ENCODE assay signal across 21 mouse cellular contexts in genomic region chr14:78816411-78816810, GRCm38 (mm10). TPM values are rescaled to one million over a fixed set of nuclear protein-coding genes. Genes with fewer than 3 reads are reported as not detected.
DNase-seq lines count a peak whose midpoint lies in the region; ATAC-seq and TF ChIP-seq lines count a peak whose summit lies in the region.
"Had no signal": no experiment of that assay in that cellular context is flagged by ENCODE, and none has a peak within 500 bp of the region (broad histone marks: within the 10 kb centered on the region; RNA-seq: fewer than 3 reads in every experiment).

No protein-coding gene starts in this region.

- no peaks in the 10 kb centered on the region for H3K4me1 ChIP-seq in stomach, embryonic 14.5 days (ENCODE audit: control insufficient read depth, insufficient read depth, low read length)
- H3K4me1 ChIP-seq in stomach, postnatal 0 days (replicated peaks; ENCODE audit: control insufficient read depth, insufficient read depth): no peaks in the 10 kb centered on the region
- peaks cover 0 to 2% of the 10 kb centered on the region in 2 experiments; a peak in 1 of 4 replicates for H3K4me1 ChIP-seq in liver, embryonic 14.5 days (replicated peaks; ENCODE audit: control insufficient read depth in 2 of 2, insufficient read depth in 2 of 2, low read length in 1 of 2)
- H3K4me1 ChIP-seq in midbrain, embryonic 15.5 days: no peaks in the 10 kb centered on the region
- H3K4me1 ChIP-seq in limb, embryonic 10.5 days: no peaks in the 10 kb centered on the region
- H3K4me1 ChIP-seq: hindbrain, embryonic 10.5 days; limb, embryonic 12.5 days; neural tube, embryonic 12.5 days had no signal

- no peaks in the 10 kb centered on the region for H3K27me3 ChIP-seq in stomach, embryonic 14.5 days (ENCODE audit: control insufficient read depth, insufficient read depth, low read length)
- H3K27me3 ChIP-seq in stomach, postnatal 0 days (ENCODE audit: control insufficient read depth, insufficient read depth, low read length): no peaks in the 10 kb centered on the region
- no peaks in the 10 kb centered on the region for H3K27me3 ChIP-seq in liver, embryonic 14.5 days (ENCODE audit: control insufficient read depth, insufficient read depth, low read length)
- no peaks in the 10 kb centered on the region for H3K27me3 ChIP-seq in midbrain, embryonic 15.5 days (replicated peaks)
- H3K27me3 ChIP-seq in limb, embryonic 10.5 days (ENCODE audit: low read depth, poor library complexity, severe bottlenecking): no peaks in the 10 kb centered on the region
- H3K27me3 ChIP-seq: limb, embryonic 12.5 days; neural tube, embryonic 12.5 days had no signal

- intact Hi-C loops in left cerebral cortex, postnatal 25 days (cut with DNase I): no loop called here

- WGBS in stomach, embryonic 14.5 days: 30% methylated on average over 2 of the region's 3 CpGs
- 0% methylated on average over 3 of the region's 3 CpGs for WGBS in stomach, postnatal 0 days
- 14% methylated on average over 2 of the region's 3 CpGs for WGBS in liver, embryonic 14.5 days (ENCODE audit: insufficient replicate concordance)
- WGBS in midbrain, embryonic 15.5 days: 38% methylated on average over 3 of the region's 3 CpGs
- WGBS in limb, embryonic 10.5 days: 11% methylated on average over 2 of the region's 3 CpGs

- no peak for TF ChIP-seq EP300 in stomach, postnatal 0 days (optimal IDR thresholded peaks at IDR 0.05)
- TF ChIP-seq EP300 in liver, embryonic 14.5 days (IDR thresholded peaks at IDR 0.05; ENCODE audit: low read depth): no peak

- ATAC-seq in stomach, embryonic 14.5 days (ENCODE audit: insufficient number of reproducible peaks, insufficient read depth, low FRiP score, low read depth): 0 out of 2 replicates have a peak, but pooled peaks have one; percentile 37
- ATAC-seq in stomach, postnatal 0 days (ENCODE audit: low FRiP score, low TSS enrichment): no peak
- ATAC-seq in liver, embryonic 14.5 days (ENCODE audit: insufficient read depth): peak; percentile 58; the same call in 1 of the 2 replicates
- no peak for ATAC-seq in midbrain, embryonic 15.5 days (replicated peaks)
- ATAC-seq: activated CD4-positive, CD25-positive, alpha-beta regulatory T cell, adult 4 months; forebrain, embryonic 16.5 days had no signal

- no peaks in the 10 kb centered on the region for H3K36me3 ChIP-seq in stomach, embryonic 14.5 days (ENCODE audit: control insufficient read depth, insufficient read depth, low read length)
- H3K36me3 ChIP-seq in stomach, postnatal 0 days (ENCODE audit: control insufficient read depth, insufficient read depth, low read length): no peaks in the 10 kb centered on the region
- H3K36me3 ChIP-seq in liver, embryonic 14.5 days (replicated peaks; ENCODE audit: control insufficient read depth, insufficient read depth, low read depth): no peaks in the 10 kb centered on the region
- no peaks in the 10 kb centered on the region for H3K36me3 ChIP-seq in midbrain, embryonic 15.5 days (replicated peaks)
- no peaks in the 10 kb centered on the region for H3K36me3 ChIP-seq in limb, embryonic 10.5 days
- H3K36me3 ChIP-seq: G1E; hindbrain, embryonic 10.5 days; limb, embryonic 12.5 days; neural tube, embryonic 12.5 days had no signal

- no peak overlapping the region for H3K4me3 ChIP-seq in stomach, embryonic 14.5 days (ENCODE audit: low read depth, low read length)
- no peak overlapping the region for H3K4me3 ChIP-seq in stomach, postnatal 0 days (ENCODE audit: low read depth, low read length)
- no peak overlapping the region for H3K4me3 ChIP-seq in liver, embryonic 14.5 days (ENCODE audit: insufficient read depth in 1 of 2, low read depth in 2 of 2, low read length in 2 of 2)
- no peak overlapping the region for H3K4me3 ChIP-seq in midbrain, embryonic 15.5 days
- H3K4me3 ChIP-seq in limb, embryonic 10.5 days: no peak overlapping the region
- H3K4me3 ChIP-seq: hindbrain, embryonic 10.5 days; limb, embryonic 12.5 days; neural tube, embryonic 12.5 days had no signal

- H3K9me3 ChIP-seq in stomach, embryonic 14.5 days (ENCODE audit: control insufficient read depth, low read depth, low read length): no peaks in the 10 kb centered on the region
- no peaks in the 10 kb centered on the region for H3K9me3 ChIP-seq in stomach, postnatal 0 days (ENCODE audit: control insufficient read depth, low read length)
- no peaks in the 10 kb centered on the region for H3K9me3 ChIP-seq in liver, embryonic 14.5 days (ENCODE audit: control insufficient read depth, low read length)
- 0 out of 2 replicates have a peak, but pooled peaks cover 5% of the 10 kb centered on the region for H3K9me3 ChIP-seq in midbrain, embryonic 15.5 days
- no peaks in the 10 kb centered on the region for H3K9me3 ChIP-seq in limb, embryonic 10.5 days (replicated peaks)
- H3K9me3 ChIP-seq: G1E; limb, embryonic 12.5 days; neural tube, embryonic 12.5 days had no signal

- H3K9ac ChIP-seq in stomach, embryonic 14.5 days (replicated peaks; ENCODE audit: low read depth, low read length): no peak overlapping the region
- no peak overlapping the region for H3K9ac ChIP-seq in stomach, postnatal 0 days (ENCODE audit: low read length)
- H3K9ac ChIP-seq in liver, embryonic 14.5 days (replicated peaks): no peak overlapping the region
- H3K9ac ChIP-seq in midbrain, embryonic 15.5 days: no peak overlapping the region
- H3K9ac ChIP-seq: limb, embryonic 12.5 days; neural tube, embryonic 12.5 days had no signal

- no peak for TF ChIP-seq CTCF in stomach, postnatal 0 days (IDR thresholded peaks at IDR 0.05; ENCODE audit: low read depth)
- no peak for TF ChIP-seq CTCF in liver, embryonic 14.5 days (IDR thresholded peaks at IDR 0.05; ENCODE audit: low read depth)

- H3K27ac ChIP-seq in stomach, embryonic 14.5 days (ENCODE audit: low read length): no peak overlapping the region
- no peak overlapping the region for H3K27ac ChIP-seq in stomach, postnatal 0 days (replicated peaks)
- H3K27ac ChIP-seq in liver, embryonic 14.5 days: no peak overlapping the region
- no peak overlapping the region for H3K27ac ChIP-seq in midbrain, embryonic 15.5 days
- H3K27ac ChIP-seq in limb, embryonic 10.5 days: no peak overlapping the region
- H3K27ac ChIP-seq: hindbrain, embryonic 10.5 days; limb, embryonic 12.5 days; macrophage; neural tube, embryonic 12.5 days had no signal

- H3K4me2 ChIP-seq in stomach, embryonic 14.5 days (replicated peaks; ENCODE audit: low read depth, low read length): no peak overlapping the region
- no peak overlapping the region for H3K4me2 ChIP-seq in stomach, postnatal 0 days (replicated peaks; ENCODE audit: low read depth)
- no peak overlapping the region for H3K4me2 ChIP-seq in liver, embryonic 14.5 days (ENCODE audit: low read depth)
- no peak overlapping the region for H3K4me2 ChIP-seq in midbrain, embryonic 15.5 days
- H3K4me2 ChIP-seq: limb, embryonic 12.5 days; midbrain, embryonic 11.5 days; neural tube, embryonic 12.5 days had no signal

- no peak for DNase-seq in stomach, postnatal 0 days (ENCODE audit: low spot score)
- DNase-seq in kidney, postnatal 14 days: peak; percentile 49
- DNase-seq in liver, embryonic 14.5 days (ENCODE audit: low read depth in 3 of 3, low spot score in 3 of 3): no peak
- no peak for DNase-seq in limb, embryonic 10.5 days (ENCODE audit: low spot score)
- DNase-seq in cerebellum, postnatal 36 days: no peak
- no peak for DNase-seq in left cerebral cortex, postnatal 25 days (ENCODE audit: low spot score in 2 of 2)
- DNase-seq: adrenal gland, postnatal 10 days; cerebellum, postnatal 10 days; embryo, embryonic 11 days; right cerebral cortex, postnatal 4 days; thymus, postnatal 36 days had no signal

RNA-seq across cellular contexts. Expression of gene Vwa8, which starts 32.4 kb away (rescaled TPM):
- 14.7 and 16.2 TPM in 2 replicates for polyA plus RNA-seq in stomach, embryonic 14.5 days (2014; fragmentation: Nextera tagmentation; extraction: Ambion mirVana)
- 10.5 and 11.7 TPM in 2 replicates for polyA plus RNA-seq in stomach, postnatal 0 days (2015; fragmentation: Nextera tagmentation; extraction: Ambion mirVana)
- 4.8 and 6.4 TPM in 2 replicates for polyA plus RNA-seq in liver, embryonic 14.5 days (2012; rRNA removed)
- polyA plus RNA-seq in liver, embryonic 14.5 days (2014; fragmentation: Nextera tagmentation; extraction: Ambion mirVana): 8.1 and 8.3 TPM in 2 replicates
- polyA plus RNA-seq in midbrain, embryonic 15.5 days (2015; fragmentation: Nextera tagmentation; extraction: Ambion mirVana): 6.7 TPM in 2 replicates
- polyA plus RNA-seq in limb, embryonic 10.5 days (2016; fragmentation: Nextera tagmentation; extraction: Ambion mirVana): 8.2 and 8.3 TPM in 2 replicates
- total RNA-seq in left cerebral cortex, postnatal 25 days (2021): 10 to 100 TPM; 24.5 to 29.2 TPM

Comparison
In these comparisons a context has a peak if more than half of its experiments do, and no peak if none do; other contexts are left out.
1. ATAC-seq: peak in stomach, embryonic 14.5 days (single experiment) and liver, embryonic 14.5 days (single experiment); none in stomach, postnatal 0 days (single experiment) and midbrain, embryonic 15.5 days (single experiment).